9 mouse cellular contexts compared by ENCODE assay signal in genomic region chr2:117438586-117439371, GRCm38 (mm10).
A peak's percentile ranks its signal among the peaks of the same experiment; 100 is the strongest.
DNase-seq lines count a peak whose midpoint lies in the region; TF ChIP-seq lines count a peak whose summit lies in the region.
"Had no signal": no experiment of that assay in that cellular context is flagged by ENCODE, and none has a peak within 500 bp of the region (broad histone marks: within the 10 kb centered on the region; RNA-seq: fewer than 3 reads in every experiment).

No protein-coding gene starts in this region.

- intact Hi-C loops in gastrocnemius, adult 2 months (cut with DNase I): loop anchor here (1.0 kb wide), 1 partner anchor 174 kb away; no protein-coding TSS in a partner anchor

- H3K4me3 ChIP-seq in gastrocnemius, adult 2 months: no peak overlapping the region
- no peak overlapping the region for H3K4me3 ChIP-seq in limb, embryonic 10.5 days
- H3K4me3 ChIP-seq: embryonic facial prominence, embryonic 12.5 days had no signal

- no peaks in the 10 kb centered on the region for H3K27me3 ChIP-seq in limb, embryonic 10.5 days (ENCODE audit: low read depth, poor library complexity, severe bottlenecking)
- H3K27me3 ChIP-seq: embryonic facial prominence, embryonic 12.5 days had no signal

- peak; percentile 86 for TF ChIP-seq CTCF in gastrocnemius, adult 2 months (IDR thresholded peaks at IDR 0.05)

- DNase-seq in 3134 (ENCODE audit: extremely low read depth, insufficient read length, low spot score): peak; percentile 42
- peak; percentile 81 for DNase-seq in T-cell, adult 2 months (ENCODE audit: low spot score)
- DNase-seq in cerebellum, postnatal 25 days: peak; percentile 68 to 83
- DNase-seq in gastrocnemius, adult 2 months: peak; percentile 72
- DNase-seq in kidney, adult 9 months: peak; percentile 65
- DNase-seq in limb, embryonic 10.5 days (ENCODE audit: low spot score): peak; percentile 78
- DNase-seq in monocyte, adult 2 months (ENCODE audit: low read depth in 1 of 2, low spot score in 2 of 2): peak; percentile 9 to 49
- peak; percentile 71 to 74 for DNase-seq in spleen, postnatal 36 days (ENCODE audit: low spot score in 2 of 2)

- 0 out of 2 replicates have a peak, but pooled peaks cover 8% of the 10 kb centered on the region for H3K4me1 ChIP-seq in limb, embryonic 10.5 days
- H3K4me1 ChIP-seq: embryonic facial prominence, embryonic 12.5 days had no signal

- H3K27ac ChIP-seq in gastrocnemius, adult 2 months: no peak overlapping the region
- no peak overlapping the region for H3K27ac ChIP-seq in limb, embryonic 10.5 days
- H3K27ac ChIP-seq: embryonic facial prominence, embryonic 12.5 days had no signal

- H3K9me3 ChIP-seq in limb, embryonic 10.5 days (replicated peaks): no peaks in the 10 kb centered on the region
- H3K9me3 ChIP-seq: embryonic facial prominence, embryonic 12.5 days had no signal

- H3K36me3 ChIP-seq in limb, embryonic 10.5 days: no peaks in the 10 kb centered on the region
- H3K36me3 ChIP-seq: embryonic facial prominence, embryonic 12.5 days had no signal

- WGBS in limb, embryonic 10.5 days: 68% methylated on average over 8 of the region's 8 CpGs

Comparison
In these comparisons a context has a peak if more than half of its experiments do, and no peak if none do; other contexts are left out.
1. DNase-seq: peak in every context shown above with its lines; median percentile 81 in T-cell, adult 2 months; 78 in limb, embryonic 10.5 days; 76 in cerebellum, postnatal 25 days; 72 in spleen, postnatal 36 days; 72 in gastrocnemius, adult 2 months; 65 in kidney, adult 9 months; 42 in 3134; 29 in monocyte, adult 2 months.